Mouse (Mus musculus): ENCODE results near the gene Tex35. TPM values are rescaled to one million over a fixed set of nuclear protein-coding genes. Genes with fewer than 3 reads are reported as not detected.

The Tex35 gene
- total and polyA plus RNA-seq, 2 experiments = 0.09 to 0.11 TPM

- H3K27me3 ChIP-seq (ENCODE audit: control insufficient read depth, insufficient read depth, low read length) = no peaks in the 10 kb centered on the region
- no peak overlapping the region for H3K9ac ChIP-seq (ENCODE audit: low read depth, low read length)
- H3K4me1 ChIP-seq (ENCODE audit: control insufficient read depth, insufficient read depth, low read length) = no peaks in the 10 kb centered on the region
- TF ChIP-seq CTCF (IDR thresholded peaks at IDR 0.05; ENCODE audit: low read depth, low read length) = no peak
- TF ChIP-seq POLR2A (IDR thresholded peaks at IDR 0.05; ENCODE audit: extremely low read depth, insufficient read depth, low read length) = no peak
- no peak overlapping the region for H3K27ac ChIP-seq (replicated peaks; ENCODE audit: insufficient read depth, low read depth, low read length)
- DNase-seq (ENCODE audit: extremely low read depth, low read depth, low spot score) = no peak
- no peaks in the 10 kb centered on the region for H3K79me2 ChIP-seq (ENCODE audit: control insufficient read depth, insufficient read depth, low read length)
- H3K36me3 ChIP-seq (ENCODE audit: control insufficient read depth, insufficient read depth, low read length) = peaks cover 7% of the 10 kb centered on the region
- H3K4me3 ChIP-seq (ENCODE audit: insufficient read depth, low read depth, low read length) = no peak overlapping the region
- 96% methylated on average over 1 of the region's 1 CpGs for WGBS
Measured at GRCm38 (mm10) chr1:157137854-157138241, 29.4 kb upstream of the Tex35 start.

DNA sequence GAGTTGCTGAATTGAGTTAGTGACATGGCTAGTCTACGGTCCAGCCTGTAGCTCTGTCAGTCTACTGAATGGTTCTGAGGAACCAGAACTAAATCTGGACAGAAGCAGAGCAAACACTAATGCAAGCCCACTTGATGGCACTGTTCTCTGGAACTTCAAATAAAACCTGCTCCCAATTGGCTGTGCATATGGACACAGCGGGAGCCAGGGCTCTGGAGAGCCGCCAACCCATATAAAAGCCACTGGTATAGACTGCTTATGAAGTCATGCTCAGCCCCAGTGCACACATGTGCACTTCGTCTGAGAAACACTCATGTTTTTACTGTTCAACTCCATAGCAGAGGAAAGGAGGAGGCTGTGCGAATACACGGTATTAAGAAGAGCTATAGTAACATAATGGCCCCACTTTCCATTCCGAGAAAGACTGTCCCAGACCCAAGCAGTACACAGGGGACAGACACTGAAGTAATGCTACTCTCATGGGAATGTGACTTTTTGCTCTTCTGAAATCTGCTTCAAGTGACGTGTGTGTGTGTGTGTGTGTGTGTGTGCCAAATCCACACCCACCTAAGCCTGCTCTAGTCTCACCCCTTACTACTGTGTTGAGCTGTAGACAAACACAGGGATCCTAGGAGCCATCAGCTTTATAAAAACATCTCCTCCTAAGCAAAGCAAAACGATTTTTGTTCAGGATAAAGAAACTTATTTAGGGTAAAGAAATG, 28.8 kb upstream of the Tex35 start:
- H3K36me3 ChIP-seq (ENCODE audit: control insufficient read depth, insufficient read depth, low read length) = peaks cover 9% of the 10 kb centered on the region
- H3K4me3 ChIP-seq (ENCODE audit: insufficient read depth, low read depth, low read length) = no peak overlapping the region
- no peaks in the 10 kb centered on the region for H3K4me1 ChIP-seq (ENCODE audit: control insufficient read depth, insufficient read depth, low read length)
- no peak for DNase-seq (ENCODE audit: extremely low read depth, low read depth, low spot score)
- 88% methylated on average over 9 of the region's 9 CpGs for WGBS
- no peaks in the 10 kb centered on the region for H3K79me2 ChIP-seq (ENCODE audit: control insufficient read depth, insufficient read depth, low read length)
- no peaks in the 10 kb centered on the region for H3K27me3 ChIP-seq (ENCODE audit: control insufficient read depth, insufficient read depth, low read length)
- no peak overlapping the region for H3K9ac ChIP-seq (ENCODE audit: low read depth, low read length)
- H3K27ac ChIP-seq (replicated peaks; ENCODE audit: insufficient read depth, low read depth, low read length) = no peak overlapping the region
- TF ChIP-seq CTCF (IDR thresholded peaks at IDR 0.05; ENCODE audit: low read depth, low read length) (no peak), POLR2A (IDR thresholded peaks at IDR 0.05; ENCODE audit: extremely low read depth, insufficient read depth, low read length) (no peak)

GRCm38 (mm10) chr1:157128219-157128618, 19.7 kb upstream of the Tex35 start:
- no peaks in the 10 kb centered on the region for H3K27me3 ChIP-seq (ENCODE audit: control insufficient read depth, insufficient read depth, low read length)
- H3K9ac ChIP-seq (ENCODE audit: low read depth, low read length) = no peak overlapping the region
- no peak overlapping the region for H3K4me3 ChIP-seq (ENCODE audit: insufficient read depth, low read depth, low read length)
- no peaks in the 10 kb centered on the region for H3K4me1 ChIP-seq (ENCODE audit: control insufficient read depth, insufficient read depth, low read length)
- no peaks in the 10 kb centered on the region for H3K79me2 ChIP-seq (ENCODE audit: control insufficient read depth, insufficient read depth, low read length)
- H3K27ac ChIP-seq (replicated peaks; ENCODE audit: insufficient read depth, low read depth, low read length) = no peak overlapping the region
- no peak for DNase-seq (ENCODE audit: extremely low read depth, low read depth, low spot score)
- WGBS = 100% methylated on average over 2 of the region's 2 CpGs
- H3K36me3 ChIP-seq (ENCODE audit: control insufficient read depth, insufficient read depth, low read length) = peaks cover 4% of the 10 kb centered on the region; the same call in 1 of the 2 replicates
- TF ChIP-seq POLR2A (IDR thresholded peaks at IDR 0.05; ENCODE audit: extremely low read depth, insufficient read depth, low read length) (no peak), CTCF (IDR thresholded peaks at IDR 0.05; ENCODE audit: low read depth, low read length) (no peak)

- Histone ChIP-seq H3K4me3 (ENCODE audit: insufficient read depth, low read depth, low read length) (no peak overlapping the region), H3K9ac (ENCODE audit: low read depth, low read length) (no peak overlapping the region), H3K4me1 (ENCODE audit: control insufficient read depth, insufficient read depth, low read length) (no peaks in the 10 kb centered on the region), H3K27ac (replicated peaks; ENCODE audit: insufficient read depth, low read depth, low read length) (no peak overlapping the region), H3K36me3 (ENCODE audit: control insufficient read depth, insufficient read depth, low read length) (no peaks in the 10 kb centered on the region), H3K27me3 (ENCODE audit: control insufficient read depth, insufficient read depth, low read length) (no peaks in the 10 kb centered on the region), H3K79me2 (ENCODE audit: control insufficient read depth, insufficient read depth, low read length) (no peaks in the 10 kb centered on the region)
- TF ChIP-seq CTCF (IDR thresholded peaks at IDR 0.05; ENCODE audit: low read depth, low read length) = no peak
- no peak for TF ChIP-seq POLR2A (IDR thresholded peaks at IDR 0.05; ENCODE audit: extremely low read depth, insufficient read depth, low read length)
- 46% methylated on average over 3 of the region's 3 CpGs for WGBS
- DNase-seq (ENCODE audit: extremely low read depth, low read depth, low spot score) = no peak
Measured at GRCm38 (mm10) chr1:157123836-157124235, 15.4 kb upstream of the Tex35 start.

GRCm38 (mm10) chr1:157119168-157119567, 10.7 kb upstream of the Tex35 start:
- DNase-seq (ENCODE audit: extremely low read depth, low read depth, low spot score) = no peak
- WGBS = 87% methylated on average over 6 of the region's 6 CpGs

GRCm38 (mm10) chr1:157117440-157117839, 9.0 kb upstream of the Tex35 start:
- H3K9ac ChIP-seq (ENCODE audit: low read depth, low read length) = no peak overlapping the region
- no peak overlapping the region for H3K4me3 ChIP-seq (ENCODE audit: insufficient read depth, low read depth, low read length)
- no peak for DNase-seq (ENCODE audit: extremely low read depth, low read depth, low spot score)
- no peaks in the 10 kb centered on the region for H3K4me1 ChIP-seq (ENCODE audit: control insufficient read depth, insufficient read depth, low read length)
- H3K36me3 ChIP-seq (ENCODE audit: control insufficient read depth, insufficient read depth, low read length) = no peaks in the 10 kb centered on the region
- 91% methylated on average over 3 of the region's 3 CpGs for WGBS
- no peaks in the 10 kb centered on the region for H3K79me2 ChIP-seq (ENCODE audit: control insufficient read depth, insufficient read depth, low read length)
- H3K27me3 ChIP-seq (ENCODE audit: control insufficient read depth, insufficient read depth, low read length) = no peaks in the 10 kb centered on the region
- no peak overlapping the region for H3K27ac ChIP-seq (replicated peaks; ENCODE audit: insufficient read depth, low read depth, low read length)
- TF ChIP-seq CTCF (IDR thresholded peaks at IDR 0.05; ENCODE audit: low read depth, low read length) (no peak), POLR2A (IDR thresholded peaks at IDR 0.05; ENCODE audit: extremely low read depth, insufficient read depth, low read length) (no peak)

More at GRCm38 (mm10) chr1:157119168-157119567, 10.7 kb upstream of the Tex35 start:
- H3K79me2 ChIP-seq (ENCODE audit: control insufficient read depth, insufficient read depth, low read length) = no peaks in the 10 kb centered on the region
- no peak overlapping the region for H3K4me3 ChIP-seq (ENCODE audit: insufficient read depth, low read depth, low read length)
- H3K36me3 ChIP-seq (ENCODE audit: control insufficient read depth, insufficient read depth, low read length) = no peaks in the 10 kb centered on the region
- TF ChIP-seq POLR2A (IDR thresholded peaks at IDR 0.05; ENCODE audit: extremely low read depth, insufficient read depth, low read length) (no peak), CTCF (IDR thresholded peaks at IDR 0.05; ENCODE audit: low read depth, low read length) (no peak)
- no peaks in the 10 kb centered on the region for H3K4me1 ChIP-seq (ENCODE audit: control insufficient read depth, insufficient read depth, low read length)
- H3K27ac ChIP-seq (replicated peaks; ENCODE audit: insufficient read depth, low read depth, low read length) = no peak overlapping the region
- H3K9ac ChIP-seq (ENCODE audit: low read depth, low read length) = no peak overlapping the region
- H3K27me3 ChIP-seq (ENCODE audit: control insufficient read depth, insufficient read depth, low read length) = no peaks in the 10 kb centered on the region
